Mouse (Mus musculus): ENCODE data around the gene Abcc1. TPM values are rescaled to one million over a fixed set of nuclear protein-coding genes. Genes with fewer than 3 reads are reported as not detected.

Gene Abcc1
- 8.8 TPM for polyA plus RNA-seq (2014; fragmentation: Illumina TruSeq; extraction: RNeasy Lipid Tissue Mini Kit (QIAGEN cat#74804); ENCODE audit: low read depth, low replicate concordance)

GRCm38 (mm10) chr16:14361362-14362098, at the start of gene Abcc1:
Gene Abcc1 (plus strand): TSS chr16:14361558.

GRCm38 (mm10) chr16:14316884-14317876, 44.2 kb upstream of the Abcc1 start, which contains the start of gene Fopnl:
Gene Fopnl (minus strand): TSS chr16:14317405.

Other genes with a start within 250 kb of the Abcc1 start
- gene Nde1, start 198.3 kb upstream of the Abcc1 start, polyA plus RNA-seq (2014; fragmentation: Illumina TruSeq; extraction: RNeasy Lipid Tissue Mini Kit (QIAGEN cat#74804); ENCODE audit: low read depth, low replicate concordance) = 8.7 TPM
- 80.8 TPM for gene Marf1, start 198.2 kb upstream of the Abcc1 start, polyA plus RNA-seq (2014; fragmentation: Illumina TruSeq; extraction: RNeasy Lipid Tissue Mini Kit (QIAGEN cat#74804); ENCODE audit: low read depth, low replicate concordance)
- 136 TPM for gene Myh11, start 70.2 kb upstream of the Abcc1 start, polyA plus RNA-seq (2014; fragmentation: Illumina TruSeq; extraction: RNeasy Lipid Tissue Mini Kit (QIAGEN cat#74804); ENCODE audit: low read depth, low replicate concordance)
- gene Fopnl, start 44.2 kb upstream of the Abcc1 start, polyA plus RNA-seq (2014; fragmentation: Illumina TruSeq; extraction: RNeasy Lipid Tissue Mini Kit (QIAGEN cat#74804); ENCODE audit: low read depth, low replicate concordance) = 106 TPM
- 0.28 TPM for gene A630010A05Rik, start 200.8 kb downstream of the Abcc1 start, polyA plus RNA-seq (2014; fragmentation: Illumina TruSeq; extraction: RNeasy Lipid Tissue Mini Kit (QIAGEN cat#74804); ENCODE audit: low read depth, low replicate concordance)

All from sigmoid colon, adult 10 weeks (tissue).